Mouse (Mus musculus) cerebellum, adult 2 months (tissue): ENCODE data around the gene Sord.

Source experiments
- CTCF ChIP-seq: fragments of 200-500 bp; IDR thresholded peaks from 2 replicates; pipeline ENCODE4 v1.5.1; 2011; ENCODE audit warnings: low read depth, mild to moderate bottlenecking, control low read depth, low read length, moderate library complexity, borderline replicate concordance; ENCODE audit not compliant: insufficient read depth
- POLR2A ChIP-seq: fragments of 200-500 bp; IDR thresholded peaks from 2 replicates; pipeline ENCODE4 v1.6.1; 2011; ENCODE audit warnings: low read length, control low read depth, borderline replicate concordance; ENCODE audit not compliant: insufficient read depth

DNA sequence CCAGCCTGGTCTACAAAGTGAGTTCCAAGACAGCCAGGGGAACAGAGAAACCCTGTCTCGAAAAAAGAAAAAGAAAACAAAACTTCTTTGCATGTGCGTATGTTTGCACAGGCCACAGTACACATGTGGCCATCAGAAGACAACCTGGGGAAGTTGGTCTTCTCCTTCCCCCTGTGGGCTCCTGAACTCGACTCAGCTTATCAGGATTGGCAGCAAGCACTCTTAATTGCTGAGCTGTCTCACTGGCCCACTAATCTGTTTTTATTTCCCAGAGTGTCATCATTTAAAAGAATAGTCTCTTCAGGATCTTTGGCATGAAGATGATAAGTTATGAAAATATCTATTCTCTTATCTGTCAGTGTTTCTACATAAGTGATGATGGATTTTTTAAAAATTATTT is 42.7 kb upstream of the Sord start:
- no peak for TF ChIP-seq POLR2A
- TF ChIP-seq CTCF = no peak
